Mouse (Mus musculus): Measurements from ENCODE around the gene Qdpr. TPM values are rescaled to one million over a fixed set of nuclear protein-coding genes. Genes with fewer than 3 reads are reported as not detected.

The Qdpr gene
- total and polyA plus RNA-seq, 3 experiments, result 34.8 to 82.6 (median 79.0) TPM

DNA sequence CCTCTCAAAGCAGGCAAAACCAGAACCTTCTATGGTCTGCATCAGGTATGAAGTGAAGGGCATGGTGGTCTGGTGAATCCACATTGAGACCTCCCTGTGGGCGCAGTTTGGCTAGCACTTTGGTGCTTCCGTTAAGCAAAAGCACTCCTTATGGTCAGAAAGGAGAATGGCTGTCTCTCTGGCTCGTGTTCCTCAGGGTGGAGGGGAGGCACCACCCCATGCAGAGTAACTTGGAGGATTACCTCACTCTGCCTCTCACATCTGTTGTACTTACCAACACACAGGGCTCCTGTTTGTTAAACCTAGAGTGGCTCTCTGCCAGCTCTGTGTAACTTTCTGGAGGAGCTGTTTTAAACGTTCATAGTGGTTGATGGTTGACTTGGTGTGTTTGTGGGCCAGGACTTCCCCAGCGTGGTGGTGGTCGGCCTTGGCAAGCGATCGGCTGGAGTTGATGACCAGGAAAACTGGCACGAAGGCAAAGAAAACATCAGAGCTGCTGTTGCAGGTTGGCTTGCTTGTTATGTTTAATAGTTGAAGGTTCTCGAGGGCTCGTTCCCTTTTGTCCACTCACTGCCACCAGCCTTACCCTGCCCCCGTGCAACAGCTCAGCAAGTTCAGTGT lies 47.0 kb upstream of the Qdpr start:
- peaks cover 36 to 64% of the 10 kb centered on the region in 2 experiments for H3K36me3 ChIP-seq (replicated peaks in 1 of 2; ENCODE audit: control insufficient read depth in 1 of 2, insufficient read depth in 1 of 2, low read length in 1 of 2)
- H3K4me1 ChIP-seq (ENCODE audit: control insufficient read depth in 1 of 2, insufficient read depth in 2 of 2), result peaks cover 6 to 54% of the 10 kb centered on the region in 2 experiments
- H3K9ac ChIP-seq (ENCODE audit: insufficient read depth, low read depth), result peak overlapping the region; percentile 32; the same call in 1 of the 2 replicates
- H3K9me3 ChIP-seq (replicated peaks; ENCODE audit: low read length), result no peaks in the 10 kb centered on the region
- H3K27me3 ChIP-seq (replicated peaks), result no peaks in the 10 kb centered on the region
- H3K27ac ChIP-seq (ENCODE audit: insufficient read depth, low read depth), result peak overlapping the region; percentile 69
- dilution Hi-C loops (cut with MboI; ENCODE audit: extremely low pct_ligation_motif_present, extremely low pct_unique_long_range_greater_than_20kb, low sequenced_read_pairs) (no loop called here), in situ Hi-C loops (cut with MboI; ENCODE audit: low pct_ligation_motif_present, low pct_unique_long_range_greater_than_20kb, low sequenced_read_pairs) (no loop called here)
- H3K4me3 ChIP-seq (replicated peaks in 1 of 3; ENCODE audit: low read depth in 2 of 3, low read length in 2 of 3, poor library complexity in 1 of 3), result peak overlapping the region in 2 of 3 experiments; percentile 2 to 12
- H3K4me2 ChIP-seq (ENCODE audit: insufficient read depth, low read depth, poor library complexity, severe bottlenecking), result peak overlapping the region; percentile 23
- DNase-seq (ENCODE audit: extremely low read depth), result peak; percentile 62
- H3K79me2 ChIP-seq (replicated peaks; ENCODE audit: control insufficient read depth, extremely low read depth, insufficient read depth, poor library complexity, severe bottlenecking), result peaks cover 16% of the 10 kb centered on the region
- TF ChIP-seq SIN3A (IDR thresholded peaks at IDR 0.05; ENCODE audit: low read length) (no peak), NELFE (IDR thresholded peaks at IDR 0.05; ENCODE audit: low read depth, low read length) (no peak), MYC (IDR thresholded peaks at IDR 0.05; ENCODE audit: low read depth, low read length) (no peak), MAZ (IDR thresholded peaks at IDR 0.05; ENCODE audit: low read depth, low read length) (0 out of 2 replicates have a peak, but pooled peaks have one; percentile 24), MXI1 (IDR thresholded peaks at IDR 0.05; ENCODE audit: low read depth, low read length) (no peak)

DNA sequence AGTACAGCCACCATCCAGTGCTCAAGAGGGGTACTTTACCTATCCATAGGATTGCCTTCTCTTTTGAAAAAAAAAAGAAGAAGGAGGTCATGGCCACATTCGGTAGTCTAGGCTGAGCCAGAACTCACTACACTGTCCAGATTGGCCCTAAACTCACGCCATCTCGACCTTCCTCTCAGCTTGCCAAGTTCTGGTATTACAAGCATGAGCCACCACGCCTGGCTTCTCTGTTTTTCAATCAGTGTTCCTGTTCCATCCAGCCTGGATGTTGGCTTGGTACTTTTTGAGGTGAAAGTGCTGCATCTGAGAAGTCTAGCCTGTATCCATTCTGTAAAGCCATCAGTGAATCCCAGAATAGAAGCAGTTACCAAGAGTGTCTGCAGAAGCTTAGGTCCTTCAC lies 46.4 kb upstream of the Qdpr start:
- Histone ChIP-seq H3K4me3 (replicated peaks in 1 of 3; ENCODE audit: low read depth in 2 of 3, low read length in 2 of 3, poor library complexity in 1 of 3) (no peak overlapping the region), H3K4me1 (ENCODE audit: control insufficient read depth in 1 of 2, insufficient read depth in 2 of 2) (peaks cover 6 to 54% of the 10 kb centered on the region in 2 experiments), H3K36me3 (replicated peaks in 1 of 2; ENCODE audit: control insufficient read depth in 1 of 2, insufficient read depth in 1 of 2, low read length in 1 of 2) (peaks cover 32 to 58% of the 10 kb centered on the region in 2 experiments), H3K27me3 (replicated peaks) (no peaks in the 10 kb centered on the region), H3K9me3 (replicated peaks; ENCODE audit: low read length) (no peaks in the 10 kb centered on the region), H3K79me2 (replicated peaks; ENCODE audit: control insufficient read depth, extremely low read depth, insufficient read depth, poor library complexity, severe bottlenecking) (peaks cover 16% of the 10 kb centered on the region), H3K27ac (ENCODE audit: insufficient read depth, low read depth) (peak overlapping the region; percentile 69), H3K9ac (ENCODE audit: insufficient read depth, low read depth) (peak overlapping the region; percentile 32; the same call in 1 of the 2 replicates), H3K4me2 (ENCODE audit: insufficient read depth, low read depth, poor library complexity, severe bottlenecking) (peak overlapping the region; percentile 22)
- in situ Hi-C loops (cut with MboI; ENCODE audit: low pct_ligation_motif_present, low pct_unique_long_range_greater_than_20kb, low sequenced_read_pairs), result no loop called here
- dilution Hi-C loops (cut with MboI; ENCODE audit: extremely low pct_ligation_motif_present, extremely low pct_unique_long_range_greater_than_20kb, low sequenced_read_pairs), result no loop called here
- TF ChIP-seq MAX (IDR thresholded peaks at IDR 0.05; ENCODE audit: low read length), result no peak
- DNase-seq (ENCODE audit: extremely low read depth), result no peak

DNA sequence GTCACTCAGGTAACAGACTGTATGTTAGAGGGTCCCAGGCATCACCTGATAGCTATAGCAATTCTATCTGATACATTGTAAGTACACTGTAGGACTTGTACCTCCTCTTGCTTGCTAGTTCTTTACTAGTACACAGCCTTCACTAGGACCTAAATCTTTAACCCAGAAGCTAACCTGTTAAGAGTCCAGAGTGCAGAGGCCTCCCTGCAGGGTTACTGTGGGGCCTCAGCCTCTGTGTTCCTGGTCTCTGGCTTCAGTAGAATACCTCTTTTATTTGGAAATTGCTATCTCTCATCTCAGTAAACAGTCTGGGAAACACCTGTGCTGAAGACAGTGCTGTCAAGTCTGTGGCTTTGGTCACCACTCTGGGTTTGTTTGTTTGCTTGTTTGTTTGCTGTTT lies 46.0 kb upstream of the Qdpr start:
- H3K9ac ChIP-seq (ENCODE audit: insufficient read depth, low read depth), result peak overlapping the region; percentile 32
- peaks cover 29 to 54% of the 10 kb centered on the region in 2 experiments for H3K36me3 ChIP-seq (replicated peaks in 1 of 2; ENCODE audit: control insufficient read depth in 1 of 2, insufficient read depth in 1 of 2, low read length in 1 of 2)
- in situ Hi-C loops (cut with MboI; ENCODE audit: low pct_ligation_motif_present, low pct_unique_long_range_greater_than_20kb, low sequenced_read_pairs), result no loop called here

More for the DNA sequence above, 46.0 kb upstream of the Qdpr start:
- Histone ChIP-seq H3K27ac (ENCODE audit: insufficient read depth, low read depth) (no peak overlapping the region), H3K27me3 (replicated peaks) (peaks cover 2% of the 10 kb centered on the region), H3K79me2 (replicated peaks; ENCODE audit: control insufficient read depth, extremely low read depth, insufficient read depth, poor library complexity, severe bottlenecking) (peaks cover 16% of the 10 kb centered on the region), H3K4me1 (ENCODE audit: control insufficient read depth in 1 of 2, insufficient read depth in 2 of 2) (peaks cover 6 to 54% of the 10 kb centered on the region in 2 experiments), H3K4me3 (replicated peaks in 1 of 3; ENCODE audit: low read depth in 2 of 3, low read length in 2 of 3, poor library complexity in 1 of 3) (no peak overlapping the region), H3K9me3 (replicated peaks; ENCODE audit: low read length) (no peaks in the 10 kb centered on the region), H3K4me2 (ENCODE audit: insufficient read depth, low read depth, poor library complexity, severe bottlenecking) (0 out of 2 replicates have a peak overlapping the region, but pooled peaks have one; percentile 22)
- TF ChIP-seq ZMIZ1 (IDR thresholded peaks at IDR 0.05; ENCODE audit: low read depth, low read length) (no peak), CHD1 (IDR thresholded peaks at IDR 0.05; ENCODE audit: low read depth, low read length) (no peak), KAT2A (IDR thresholded peaks at IDR 0.05; ENCODE audit: insufficient replicate concordance, low read length) (no peak), JUN (IDR thresholded peaks at IDR 0.05; ENCODE audit: insufficient read depth, low read depth, low read length) (no peak), ZC3H11A (IDR thresholded peaks at IDR 0.05; ENCODE audit: low read depth, low read length) (no peak), MXI1 (IDR thresholded peaks at IDR 0.05; ENCODE audit: low read depth, low read length) (no peak), RCOR1 (conservative IDR thresholded peaks at IDR 0.05; ENCODE audit: low read depth, low read length) (no peak), TCF12 (IDR thresholded peaks at IDR 0.05; ENCODE audit: low read depth, low read length) (no peak), MAZ (IDR thresholded peaks at IDR 0.05; ENCODE audit: low read depth, low read length) (no peak), USF2 (conservative IDR thresholded peaks at IDR 0.05; ENCODE audit: low read depth, low read length) (no peak), RAD21 (IDR thresholded peaks at IDR 0.05; ENCODE audit: low read depth, low read length) (no peak)
- no peak for DNase-seq (ENCODE audit: extremely low read depth)
- dilution Hi-C loops (cut with MboI; ENCODE audit: extremely low pct_ligation_motif_present, extremely low pct_unique_long_range_greater_than_20kb, low sequenced_read_pairs), result no loop called here
